In the genomic region with DNA sequence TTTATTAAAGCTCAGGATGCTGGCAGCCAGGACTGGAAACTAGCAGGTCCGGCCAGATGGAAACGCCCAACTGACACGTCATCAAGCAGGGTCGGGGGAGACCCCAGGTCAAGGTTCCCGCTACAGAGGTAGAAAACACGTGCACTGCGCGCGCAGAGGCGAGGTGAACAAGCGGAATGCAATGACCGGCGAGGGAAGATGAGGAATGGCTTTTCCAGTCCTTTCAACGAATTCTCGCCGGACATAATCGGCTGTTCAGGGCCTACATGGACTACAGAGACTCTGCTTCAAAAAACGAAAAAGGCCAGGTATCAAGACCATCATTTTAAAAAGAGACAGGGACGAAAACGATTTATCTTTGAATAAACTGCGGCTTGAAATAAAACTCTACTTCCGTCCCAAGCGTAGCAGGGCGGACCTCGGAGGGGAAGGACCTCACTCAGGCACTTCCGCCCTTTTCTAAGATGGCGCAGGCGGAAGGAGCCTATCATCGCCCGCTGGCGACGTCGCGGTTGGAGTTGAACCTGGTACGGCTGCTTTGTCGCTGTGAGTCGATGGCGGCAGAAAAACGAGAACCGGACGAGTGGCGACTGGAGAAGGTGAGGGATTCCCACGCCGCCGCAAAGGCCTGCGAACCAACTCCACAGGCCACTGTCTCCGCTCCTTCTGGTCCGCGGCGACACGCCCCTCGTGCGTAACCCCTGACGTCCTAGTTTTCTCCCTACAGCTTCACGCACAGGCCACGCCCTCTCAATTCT, we compare ENCODE assay signal across 8 mouse cellular contexts. TPM values are rescaled to one million over a fixed set of nuclear protein-coding genes. Genes with fewer than 3 reads are reported as not detected.
DNase-seq lines count a peak whose midpoint lies in the region; ATAC-seq lines count a peak whose summit lies in the region.

A gene (plus strand): TSS at position 78 of the 758 bp plus-strand sequence.

- intact Hi-C loops in left cerebral cortex, postnatal 14 days (cut with DNase I) = no loop called here

- peaks cover 11% of the 10 kb centered on the region; the same call in 1 of the 2 replicates for H3K36me3 ChIP-seq in intestine, embryonic 14.5 days (ENCODE audit: control insufficient read depth, insufficient read depth, low read length)

- H3K9me3 ChIP-seq in intestine, embryonic 14.5 days (ENCODE audit: control insufficient read depth, low read length) = no peaks in the 10 kb centered on the region

- WGBS in intestine, embryonic 14.5 days = under 1% methylated on average over 56 of the region's 56 CpGs

- peak within 1 kb of the TSS; percentile 88 for H3K27ac ChIP-seq in intestine, embryonic 14.5 days (ENCODE audit: low read depth)

- peak; percentile 96 for DNase-seq in adipocyte (ENCODE audit: low spot score)
- peak; percentile 97 for DNase-seq in embryo, embryonic 10.5 days (ENCODE audit: low spot score)
- DNase-seq in gastrocnemius, postnatal 25 days = peak; percentile 89
- peak; percentile 96 for DNase-seq in intestine, embryonic 14.5 days (ENCODE audit: low spot score)
- peak; percentile 86 to 88 for DNase-seq in left cerebral cortex, postnatal 14 days (ENCODE audit: low spot score in 2 of 2)
- DNase-seq in mesoderm, embryonic 11.5 days (ENCODE audit: low read depth, low spot score) = peak; percentile 94
- peak; percentile 92 to 93 for DNase-seq in right cerebral cortex, postnatal 36 days (ENCODE audit: low spot score in 2 of 2)
- DNase-seq in yolk sac, embryonic 10.5 days (ENCODE audit: low spot score) = peak; percentile 96

- H3K4me2 ChIP-seq in intestine, embryonic 14.5 days (ENCODE audit: low read length) = peak within 1 kb of the TSS; percentile 71

- H3K9ac ChIP-seq in intestine, embryonic 14.5 days (ENCODE audit: low read length) = peak within 1 kb of the TSS; percentile 64

- peak; percentile 74 for ATAC-seq in intestine, embryonic 14.5 days (replicated peaks; ENCODE audit: low FRiP score, low TSS enrichment, low read depth)

- H3K4me3 ChIP-seq in intestine, embryonic 14.5 days (ENCODE audit: low read depth, low read length) = peak within 1 kb of the TSS; percentile 66

- no peaks in the 10 kb centered on the region for H3K27me3 ChIP-seq in intestine, embryonic 14.5 days (replicated peaks; ENCODE audit: control insufficient read depth, insufficient read depth, low read length)

- H3K4me1 ChIP-seq in intestine, embryonic 14.5 days (replicated peaks; ENCODE audit: control insufficient read depth, insufficient read depth, low read length) = peaks cover 11% of the 10 kb centered on the region

RNA-seq across cellular contexts. Expression of the gene that starts here (rescaled TPM):
- total RNA-seq in gastrocnemius, postnatal 25 days (2021) = 10 to 100 TPM; 84.5 to 94.4 TPM
- 110 and 111 TPM in 2 replicates for polyA plus RNA-seq in intestine, embryonic 14.5 days (2014; fragmentation: Nextera tagmentation; extraction: Ambion mirVana)
- 10 to 100 TPM; 84.5 to 94.0 TPM for total RNA-seq in left cerebral cortex, postnatal 14 days (2021)

Comparison
In these comparisons a context has a peak if more than half of its experiments do, and no peak if none do; other contexts are left out.
1. Peak in every context shown above with its lines: DNase-seq, ATAC-seq, H3K4me3 ChIP-seq and H3K27ac ChIP-seq.